Mouse (Mus musculus) forelimb bud, embryonic 11.5 days (tissue): Measurements from ENCODE around the gene Gpr101.

Experiments used
- DNase-seq: peaks from one replicate; pipeline ENCODE4 v3.0.0-alpha.2; 2012; ENCODE audit warnings: low read depth, low spot score

The Gpr101 gene

DNA sequence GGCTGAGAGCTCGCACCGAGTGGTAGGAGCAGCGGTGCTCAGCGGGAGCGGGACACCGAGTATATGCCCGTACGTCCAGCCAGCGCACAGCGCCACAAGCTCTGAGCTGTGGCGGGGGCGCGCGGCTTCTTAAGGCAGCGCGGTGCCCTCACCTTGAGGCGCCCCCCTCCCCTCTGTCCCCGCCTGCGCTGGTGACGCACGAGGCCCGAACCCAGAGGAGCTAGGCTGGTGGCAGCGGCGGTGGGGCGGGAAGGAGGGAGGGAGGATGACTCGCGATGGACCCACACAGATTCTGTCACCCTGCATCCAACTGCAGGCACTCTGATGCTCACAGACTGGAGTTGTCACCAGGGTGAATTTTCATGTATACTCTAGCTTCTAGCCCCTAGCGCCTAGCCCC, at the start of gene Gpr101:
TSS of gene Gpr101 (minus strand) at position 124 of the 400 bp plus-strand sequence.
- no peak for DNase-seq

DNA sequence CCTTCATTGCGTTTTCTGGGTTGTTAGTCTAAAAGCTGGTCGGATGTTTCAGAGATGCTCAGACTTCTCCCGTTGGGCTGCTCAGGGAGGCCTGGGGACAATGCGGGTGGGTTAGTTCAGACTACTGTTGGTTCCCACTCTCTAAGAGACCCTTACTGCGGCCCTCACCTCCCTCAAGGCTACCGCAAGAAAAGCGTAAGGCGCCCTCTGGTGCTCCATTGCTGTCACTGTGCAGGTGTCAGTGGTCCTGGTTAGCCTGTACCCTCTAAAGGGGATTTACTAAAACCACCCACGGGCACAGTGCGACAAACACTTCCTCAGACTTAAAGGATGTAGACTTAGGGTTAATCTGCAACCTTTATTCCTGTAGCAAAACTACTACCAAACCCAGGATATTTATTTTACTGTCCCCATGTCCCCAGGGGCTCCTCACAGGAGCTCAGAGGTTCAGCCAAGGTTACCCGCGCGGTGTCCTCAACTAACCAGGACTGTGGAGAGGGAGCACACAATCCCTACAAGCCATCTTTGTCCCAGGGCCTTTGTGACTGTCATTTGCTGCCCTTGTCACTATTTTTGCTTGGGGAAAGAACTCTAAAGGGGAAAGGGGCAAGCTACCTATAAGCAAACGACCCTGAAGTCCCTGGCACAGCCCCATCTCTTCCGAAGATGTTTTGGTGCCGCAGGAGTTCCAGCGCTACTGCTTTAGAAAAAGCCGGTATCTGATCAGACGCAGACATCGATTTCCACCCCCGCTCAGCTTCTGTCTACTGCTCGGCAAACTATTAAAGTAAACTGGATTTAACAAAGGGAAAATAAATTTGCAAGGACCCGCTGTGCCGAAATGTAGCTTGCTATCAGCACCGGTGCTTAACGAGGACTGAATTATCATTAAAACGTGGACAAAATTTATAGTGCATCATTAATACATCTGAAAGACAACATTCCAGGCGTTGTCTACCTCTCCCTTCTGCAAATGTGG, 17.8 kb upstream of the Gpr101 start:
- no peak for DNase-seq

DNA sequence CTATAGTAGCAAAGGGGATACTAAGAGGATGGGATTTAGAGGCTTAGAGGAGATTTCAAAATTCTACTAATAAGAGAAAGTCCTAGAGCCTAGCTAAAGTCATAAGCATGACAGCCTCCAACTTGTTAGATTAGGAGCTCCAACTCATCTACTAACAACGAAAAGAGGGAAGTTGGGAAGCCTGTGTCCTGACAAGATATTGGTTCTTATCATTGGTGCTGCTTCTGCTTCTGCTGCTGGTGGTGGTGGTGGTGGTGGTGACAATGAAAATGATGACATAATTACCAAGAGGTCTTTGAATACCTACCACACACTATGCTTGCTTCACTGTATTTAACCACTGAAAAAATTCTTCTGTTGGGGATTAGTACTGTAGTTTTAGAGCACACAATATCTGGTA, 2.7 kb upstream of the Gpr101 start:
- DNase-seq: no peak
